ENCODE assay signal across 25 mouse cellular contexts in genomic region chr2:28416511-28416910, GRCm38 (mm10). TPM values are rescaled to one million over a fixed set of nuclear protein-coding genes. Genes with fewer than 3 reads are reported as not detected.
DNase-seq lines count a peak whose midpoint lies in the region; ATAC-seq and TF ChIP-seq lines count a peak whose summit lies in the region.
"Had no signal": no experiment of that assay in that cellular context is flagged by ENCODE, and none has a peak within 500 bp of the region (broad histone marks: within the 10 kb centered on the region; RNA-seq: fewer than 3 reads in every experiment).

No protein-coding gene starts in this region.

- H3K9me3 ChIP-seq in heart, embryonic 13.5 days = no peaks in the 10 kb centered on the region
- H3K9me3 ChIP-seq in midbrain, embryonic 12.5 days = no peaks in the 10 kb centered on the region
- H3K9me3 ChIP-seq in midbrain, embryonic 10.5 days (replicated peaks) = no peaks in the 10 kb centered on the region
- no peaks in the 10 kb centered on the region for H3K9me3 ChIP-seq in forebrain, embryonic 11.5 days (ENCODE audit: control insufficient read depth, low read length)
- no peaks in the 10 kb centered on the region for H3K9me3 ChIP-seq in forebrain, postnatal 0 days (ENCODE audit: low read length)
- H3K9me3 ChIP-seq: hindbrain, embryonic 15.5 days; limb, embryonic 15.5 days; neural tube, embryonic 13.5 days had no signal

- H3K36me3 ChIP-seq in heart, embryonic 13.5 days = no peaks in the 10 kb centered on the region
- H3K36me3 ChIP-seq in heart, adult 2 months (ENCODE audit: control insufficient read depth, insufficient read depth, low read length) = no peaks in the 10 kb centered on the region
- H3K36me3 ChIP-seq in midbrain, embryonic 12.5 days = no peaks in the 10 kb centered on the region
- H3K36me3 ChIP-seq in midbrain, embryonic 10.5 days = no peaks in the 10 kb centered on the region
- H3K36me3 ChIP-seq in forebrain, embryonic 11.5 days (ENCODE audit: control insufficient read depth, insufficient read depth, low read length) = no peaks in the 10 kb centered on the region
- no peaks in the 10 kb centered on the region for H3K36me3 ChIP-seq in forebrain, postnatal 0 days (ENCODE audit: insufficient read depth)
- H3K36me3 ChIP-seq: hindbrain, embryonic 15.5 days; limb, embryonic 15.5 days; neural tube, embryonic 13.5 days had no signal

- no peak overlapping the region for H3K4me2 ChIP-seq in heart, embryonic 13.5 days
- no peak overlapping the region for H3K4me2 ChIP-seq in midbrain, embryonic 12.5 days (replicated peaks)
- no peak overlapping the region for H3K4me2 ChIP-seq in forebrain, embryonic 11.5 days (ENCODE audit: low read depth, low read length, severe bottlenecking)
- H3K4me2 ChIP-seq in forebrain, postnatal 0 days (ENCODE audit: low read depth) = no peak overlapping the region
- H3K4me2 ChIP-seq: hindbrain, embryonic 15.5 days; limb, embryonic 15.5 days; neural tube, embryonic 13.5 days had no signal

- peaks cover 45% of the 10 kb centered on the region for H3K27me3 ChIP-seq in heart, embryonic 13.5 days (replicated peaks)
- no peaks in the 10 kb centered on the region for H3K27me3 ChIP-seq in heart, adult 2 months (ENCODE audit: control insufficient read depth, insufficient read depth, low read length)
- H3K27me3 ChIP-seq in midbrain, embryonic 12.5 days = no peaks in the 10 kb centered on the region
- no peaks in the 10 kb centered on the region for H3K27me3 ChIP-seq in midbrain, embryonic 10.5 days (ENCODE audit: low read depth, poor library complexity, severe bottlenecking)
- no peaks in the 10 kb centered on the region for H3K27me3 ChIP-seq in forebrain, embryonic 11.5 days (ENCODE audit: control insufficient read depth, insufficient read depth, low read length)
- H3K27me3 ChIP-seq in forebrain, postnatal 0 days (ENCODE audit: insufficient read depth, low read length) = no peaks in the 10 kb centered on the region
- H3K27me3 ChIP-seq: hindbrain, embryonic 15.5 days; limb, embryonic 15.5 days; neural tube, embryonic 13.5 days had no signal

- no peak for TF ChIP-seq CTCF in heart, adult 2 months (IDR thresholded peaks at IDR 0.05)
- TF ChIP-seq CTCF in forebrain, postnatal 0 days (IDR thresholded peaks at IDR 0.05; ENCODE audit: low read depth) = no peak

- H3K79me2 ChIP-seq in heart, adult 2 months (replicated peaks; ENCODE audit: control insufficient read depth, insufficient read depth, low read length) = no peaks in the 10 kb centered on the region

- H3K4me3 ChIP-seq in heart, embryonic 13.5 days = no peak overlapping the region
- no peak overlapping the region for H3K4me3 ChIP-seq in heart, adult 2 months
- no peak overlapping the region for H3K4me3 ChIP-seq in midbrain, embryonic 12.5 days
- no peak overlapping the region for H3K4me3 ChIP-seq in midbrain, embryonic 10.5 days
- no peak overlapping the region for H3K4me3 ChIP-seq in forebrain, embryonic 11.5 days (ENCODE audit: low read depth, low read length)
- H3K4me3 ChIP-seq in forebrain, postnatal 0 days (ENCODE audit: low read depth, low read length) = no peak overlapping the region
- H3K4me3 ChIP-seq: hindbrain, embryonic 15.5 days; limb, embryonic 15.5 days; myocyte; neural tube, embryonic 13.5 days had no signal

- 93% methylated on average over 1 of the region's 1 CpGs for WGBS in heart, embryonic 13.5 days
- WGBS in heart, adult 2 months = 90% methylated on average over 1 of the region's 1 CpGs
- 88% methylated on average over 1 of the region's 1 CpGs for WGBS in midbrain, embryonic 12.5 days
- WGBS in midbrain, embryonic 10.5 days = 82% methylated on average over 1 of the region's 1 CpGs
- 90% methylated on average over 1 of the region's 1 CpGs for WGBS in forebrain, embryonic 11.5 days
- 94% methylated on average over 1 of the region's 1 CpGs for WGBS in forebrain, postnatal 0 days

- no peak for DNase-seq in heart, adult 2 months
- no peak for DNase-seq in midbrain, embryonic 10.5 days (ENCODE audit: low spot score)
- peak; percentile 61 for DNase-seq in cerebellum, adult 8-10 months
- DNase-seq in forebrain, embryonic 11.5 days (ENCODE audit: low spot score) = no peak
- no peak for DNase-seq in forebrain, postnatal 0 days
- DNase-seq: adrenal gland, postnatal 25 days; gastrocnemius, postnatal 14 days; heart, adult 18-20 months; heart, postnatal 4 days; kidney, adult 8-10 months; kidney, postnatal 14 days; lung, postnatal 4 days; right cerebral cortex, postnatal 14 days; spleen, adult 18-20 months had no signal

- no peak for TF ChIP-seq EP300 in heart, adult 2 months (IDR thresholded peaks at IDR 0.05; ENCODE audit: insufficient read depth, low read depth, low read length)

- H3K4me1 ChIP-seq in heart, embryonic 13.5 days = peaks cover 25% of the 10 kb centered on the region
- H3K4me1 ChIP-seq in heart, adult 2 months (ENCODE audit: control insufficient read depth, insufficient read depth, low read length) = peaks cover 2% of the 10 kb centered on the region; the same call in 1 of the 2 replicates
- peaks cover 11% of the 10 kb centered on the region; the same call in 1 of the 2 replicates for H3K4me1 ChIP-seq in midbrain, embryonic 12.5 days
- peaks cover 13% of the 10 kb centered on the region for H3K4me1 ChIP-seq in midbrain, embryonic 10.5 days
- peaks cover 3% of the 10 kb centered on the region; the same call in 1 of the 2 replicates for H3K4me1 ChIP-seq in forebrain, embryonic 11.5 days (replicated peaks; ENCODE audit: control insufficient read depth, insufficient read depth, low read length)
- H3K4me1 ChIP-seq in forebrain, postnatal 0 days (ENCODE audit: insufficient read depth) = peaks cover 3% of the 10 kb centered on the region; the same call in 1 of the 2 replicates

- intact Hi-C loops in heart, adult 2 months (cut with DNase I) = loop anchor here (5.0 kb wide), 1 partner anchor 644 kb away; no protein-coding TSS in a partner anchor

- H3K27ac ChIP-seq in heart, embryonic 13.5 days (replicated peaks) = peak overlapping the region; percentile 59; the same call in 1 of the 2 replicates
- H3K27ac ChIP-seq in heart, adult 2 months = no peak overlapping the region
- H3K27ac ChIP-seq in midbrain, embryonic 12.5 days (replicated peaks) = no peak overlapping the region
- no peak overlapping the region; the same call in 1 of the 2 replicates for H3K27ac ChIP-seq in midbrain, embryonic 10.5 days (replicated peaks)
- H3K27ac ChIP-seq in forebrain, embryonic 11.5 days (ENCODE audit: low read depth, low read length) = no peak overlapping the region
- H3K27ac ChIP-seq in forebrain, postnatal 0 days (ENCODE audit: low read depth, low read length) = no peak overlapping the region
- H3K27ac ChIP-seq: hindbrain, embryonic 15.5 days; limb, embryonic 15.5 days had no signal

- H3K9ac ChIP-seq in heart, embryonic 13.5 days = no peak overlapping the region
- H3K9ac ChIP-seq in heart, adult 2 months (ENCODE audit: low read depth, low read length) = no peak overlapping the region
- H3K9ac ChIP-seq in midbrain, embryonic 12.5 days (replicated peaks) = 0 out of 2 replicates have a peak overlapping the region, but pooled peaks have one; percentile 12
- no peak overlapping the region for H3K9ac ChIP-seq in forebrain, embryonic 11.5 days (ENCODE audit: low read length)
- no peak overlapping the region for H3K9ac ChIP-seq in forebrain, postnatal 0 days
- H3K9ac ChIP-seq: hindbrain, embryonic 15.5 days; limb, embryonic 15.5 days; neural tube, embryonic 13.5 days had no signal

- ATAC-seq in heart, embryonic 13.5 days (ENCODE audit: extremely low read depth, insufficient number of reproducible peaks, low FRiP score, low TSS enrichment) = no peak
- ATAC-seq in midbrain, embryonic 12.5 days (ENCODE audit: low FRiP score, low read depth) = no peak
- ATAC-seq in forebrain, embryonic 11.5 days (replicated peaks; ENCODE audit: low FRiP score) = no peak
- ATAC-seq in forebrain, postnatal 0 days = no peak
- ATAC-seq: forebrain, embryonic 16.5 days; midbrain, embryonic 16.5 days had no signal

- TF ChIP-seq POLR2A in heart, adult 2 months (IDR thresholded peaks at IDR 0.05; ENCODE audit: insufficient read depth, low read depth, low read length) = no peak

RNA-seq across cellular contexts. Expression of gene Ppp1r26, which starts 30.1 kb away (rescaled TPM):
- 2.9 and 3.1 TPM in 2 replicates for polyA plus RNA-seq in heart, embryonic 13.5 days (2015; fragmentation: Nextera tagmentation; extraction: Ambion mirVana)
- 1 to 10 TPM; 3.4 to 5.0 TPM for total RNA-seq in heart, adult 2 months (2021)
- 3.1 and 3.5 TPM in 2 replicates for polyA plus RNA-seq in heart, adult 2 months (2012; rRNA removed)
- 8.6 and 10.3 TPM in 2 replicates for polyA plus RNA-seq in midbrain, embryonic 12.5 days (2016; fragmentation: Nextera tagmentation; extraction: Ambion mirVana)
- polyA plus RNA-seq in midbrain, embryonic 10.5 days (2016; fragmentation: Nextera tagmentation; extraction: Ambion mirVana) = 4.9 and 5.5 TPM in 2 replicates
- 7.4 and 7.8 TPM in 2 replicates for polyA plus RNA-seq in forebrain, embryonic 11.5 days (2014; fragmentation: Nextera tagmentation; extraction: Ambion mirVana)
- 35.6 and 60.8 TPM in 2 replicates for total RNA-seq in forebrain, postnatal 0 days (2014; rRNA removed)
- polyA plus RNA-seq in forebrain, postnatal 0 days (2015; fragmentation: Nextera tagmentation; extraction: Ambion mirVana) = 5.0 and 11.7 TPM in 2 replicates
- polyA plus RNA-seq: myocyte had no signal

RNA-seq across cellular contexts. Expression of gene 1700007K13Rik, which starts 49.6 kb away (rescaled TPM):
- polyA plus RNA-seq in heart, embryonic 13.5 days (2015; fragmentation: Nextera tagmentation; extraction: Ambion mirVana) = 0.31 TPM in 1 of 2 replicates, not detected in the other
- not detected for total RNA-seq in heart, adult 2 months (2021)
- polyA plus RNA-seq in heart, adult 2 months (2012; rRNA removed) = 0.94 TPM in 1 of 2 replicates, not detected in the other
- 0.59 and 0.75 TPM in 2 replicates for polyA plus RNA-seq in midbrain, embryonic 12.5 days (2016; fragmentation: Nextera tagmentation; extraction: Ambion mirVana)
- 0.94 and 1.1 TPM in 2 replicates for polyA plus RNA-seq in midbrain, embryonic 10.5 days (2016; fragmentation: Nextera tagmentation; extraction: Ambion mirVana)
- polyA plus RNA-seq in forebrain, embryonic 11.5 days (2014; fragmentation: Nextera tagmentation; extraction: Ambion mirVana) = 1.6 and 2.2 TPM in 2 replicates
- 5.2 and 5.4 TPM in 2 replicates for total RNA-seq in forebrain, postnatal 0 days (2014; rRNA removed)
- 5.2 and 8.5 TPM in 2 replicates for polyA plus RNA-seq in forebrain, postnatal 0 days (2015; fragmentation: Nextera tagmentation; extraction: Ambion mirVana)
- total RNA-seq: heart, postnatal 4 days; megakaryocyte-erythroid progenitor cell, adult 5-6 weeks had no signal
- polyA plus RNA-seq: heart, embryonic 14.5 days; liver, embryonic 16.5 days had no signal

RNA-seq across cellular contexts. Expression of gene Mrps2, which starts 51.4 kb away (rescaled TPM):
- 46.0 and 48.5 TPM in 2 replicates for polyA plus RNA-seq in heart, embryonic 13.5 days (2015; fragmentation: Nextera tagmentation; extraction: Ambion mirVana)
- 10 to 100 TPM; 42.1 to 43.0 TPM for total RNA-seq in heart, adult 2 months (2021)
- polyA plus RNA-seq in heart, adult 2 months (2012; rRNA removed) = 47.8 and 68.2 TPM in 2 replicates
- 53.3 and 54.5 TPM in 2 replicates for polyA plus RNA-seq in midbrain, embryonic 12.5 days (2016; fragmentation: Nextera tagmentation; extraction: Ambion mirVana)
- polyA plus RNA-seq in midbrain, embryonic 10.5 days (2016; fragmentation: Nextera tagmentation; extraction: Ambion mirVana) = 61.4 and 67.8 TPM in 2 replicates
- 67.2 and 70.6 TPM in 2 replicates for polyA plus RNA-seq in forebrain, embryonic 11.5 days (2014; fragmentation: Nextera tagmentation; extraction: Ambion mirVana)
- total RNA-seq in forebrain, postnatal 0 days (2014; rRNA removed) = 25.4 and 33.4 TPM in 2 replicates
- 39.8 and 42.6 TPM in 2 replicates for polyA plus RNA-seq in forebrain, postnatal 0 days (2015; fragmentation: Nextera tagmentation; extraction: Ambion mirVana)
